Comparison of ENCODE assay signal across 19 mouse cellular contexts in genomic region chr2:37529397-37529796, GRCm38 (mm10). TPM values are rescaled to one million over a fixed set of nuclear protein-coding genes. Genes with fewer than 3 reads are reported as not detected.
DNase-seq lines count a peak whose midpoint lies in the region; ATAC-seq and TF ChIP-seq lines count a peak whose summit lies in the region.
"Had no signal": no experiment of that assay in that cellular context is flagged by ENCODE, and none has a peak within 500 bp of the region (broad histone marks: within the 10 kb centered on the region; RNA-seq: fewer than 3 reads in every experiment).

No protein-coding gene starts in this region.

- 95% methylated on average over 2 of the region's 2 CpGs for WGBS in heart, postnatal 0 days
- WGBS in liver, embryonic 12.5 days (ENCODE audit: insufficient replicate concordance), result 82% methylated on average over 2 of the region's 2 CpGs
- 91% methylated on average over 2 of the region's 2 CpGs for WGBS in liver, postnatal 0 days (ENCODE audit: insufficient replicate concordance)
- WGBS in intestine, postnatal 0 days, result 94% methylated on average over 2 of the region's 2 CpGs

- DNase-seq in heart, postnatal 0 days (ENCODE audit: low spot score), result no peak
- DNase-seq in heart, adult 18-20 months, result no peak
- no peak for DNase-seq in liver, postnatal 0 days
- DNase-seq in gastrocnemius, adult 8-10 months (ENCODE audit: low spot score in 2 of 2), result no peak
- no peak for DNase-seq in right cerebral cortex, postnatal 36 days (ENCODE audit: low spot score in 2 of 2)
- DNase-seq: adrenal gland, postnatal 14 days; cerebellum, adult 18-20 months; cerebellum, adult 9-11 months; gastrocnemius, postnatal 25 days; heart, adult 11 months; heart, postnatal 36 days had no signal

- no peaks in the 10 kb centered on the region for H3K27me3 ChIP-seq in heart, postnatal 0 days (ENCODE audit: control insufficient read depth, insufficient read depth, low read length)
- no peaks in the 10 kb centered on the region for H3K27me3 ChIP-seq in liver, embryonic 12.5 days (replicated peaks)
- H3K27me3 ChIP-seq in liver, postnatal 0 days (ENCODE audit: insufficient read depth, low read length), result no peaks in the 10 kb centered on the region
- H3K27me3 ChIP-seq in intestine, postnatal 0 days (replicated peaks; ENCODE audit: control insufficient read depth, insufficient read depth, low read length), result no peaks in the 10 kb centered on the region
- H3K27me3 ChIP-seq: forebrain, embryonic 15.5 days; heart, embryonic 12.5 days; hindbrain, embryonic 15.5 days had no signal

- H3K27ac ChIP-seq in heart, postnatal 0 days (ENCODE audit: low read depth), result peak overlapping the region; percentile 11; the same call in 1 of the 2 replicates
- H3K27ac ChIP-seq in liver, embryonic 12.5 days, result no peak overlapping the region
- H3K27ac ChIP-seq in liver, postnatal 0 days (ENCODE audit: low read depth), result no peak overlapping the region
- no peak overlapping the region for H3K27ac ChIP-seq in intestine, postnatal 0 days (ENCODE audit: low read depth, low read length)
- H3K27ac ChIP-seq: embryonic facial prominence, embryonic 10.5 days; forebrain, embryonic 15.5 days; hindbrain, embryonic 15.5 days had no signal

- H3K36me3 ChIP-seq in heart, postnatal 0 days (replicated peaks; ENCODE audit: control insufficient read depth, insufficient read depth, low read length), result peaks cover 11% of the 10 kb centered on the region
- H3K36me3 ChIP-seq in liver, embryonic 12.5 days, result peaks cover 10% of the 10 kb centered on the region; the same call in 1 of the 2 replicates
- H3K36me3 ChIP-seq in liver, postnatal 0 days (replicated peaks; ENCODE audit: insufficient read depth, low read length), result peaks cover 4% of the 10 kb centered on the region; the same call in 1 of the 2 replicates
- peaks cover 6% of the 10 kb centered on the region for H3K36me3 ChIP-seq in intestine, postnatal 0 days (ENCODE audit: control insufficient read depth, insufficient read depth)

- ATAC-seq in heart, postnatal 0 days (ENCODE audit: insufficient read depth, low read depth), result no peak
- peak; percentile 77 for ATAC-seq in liver, embryonic 12.5 days
- no peak for ATAC-seq in liver, postnatal 0 days
- peak; percentile 31; the same call in 1 of the 2 replicates for ATAC-seq in intestine, postnatal 0 days
- ATAC-seq in megakaryocyte-erythroid progenitor cell, adult 5-6 weeks (replicated peaks; ENCODE audit: low FRiP score, low TSS enrichment, poor library complexity, severe bottlenecking), result 0 out of 2 replicates have a peak, but pooled peaks have one; percentile 47
- ATAC-seq: forebrain, embryonic 15.5 days; inflammation-experienced regulatory T-cells, adult 6 months had no signal

- no peak overlapping the region for H3K9ac ChIP-seq in heart, postnatal 0 days (replicated peaks; ENCODE audit: low read depth, low read length)
- H3K9ac ChIP-seq in liver, embryonic 12.5 days, result no peak overlapping the region
- H3K9ac ChIP-seq in liver, postnatal 0 days (replicated peaks), result no peak overlapping the region
- H3K9ac ChIP-seq in intestine, postnatal 0 days (ENCODE audit: low read depth, low read length), result no peak overlapping the region
- H3K9ac ChIP-seq: forebrain, embryonic 15.5 days; heart, embryonic 12.5 days; hindbrain, embryonic 15.5 days had no signal

- H3K9me3 ChIP-seq in heart, postnatal 0 days (replicated peaks; ENCODE audit: control insufficient read depth, low read length), result no peaks in the 10 kb centered on the region
- H3K9me3 ChIP-seq in liver, embryonic 12.5 days (replicated peaks), result no peaks in the 10 kb centered on the region
- H3K9me3 ChIP-seq in liver, postnatal 0 days (ENCODE audit: low read length), result no peaks in the 10 kb centered on the region
- H3K9me3 ChIP-seq in intestine, postnatal 0 days (ENCODE audit: control insufficient read depth), result no peaks in the 10 kb centered on the region
- H3K9me3 ChIP-seq: embryonic facial prominence, embryonic 10.5 days; forebrain, embryonic 15.5 days; heart, embryonic 12.5 days; hindbrain, embryonic 15.5 days had no signal

- H3K4me3 ChIP-seq in heart, postnatal 0 days (ENCODE audit: low read depth, low read length), result no peak overlapping the region
- H3K4me3 ChIP-seq in liver, embryonic 12.5 days, result no peak overlapping the region
- H3K4me3 ChIP-seq in liver, postnatal 0 days (ENCODE audit: low read depth, low read length), result no peak overlapping the region
- no peak overlapping the region for H3K4me3 ChIP-seq in intestine, postnatal 0 days (ENCODE audit: low read depth, low read length)
- H3K4me3 ChIP-seq: embryonic facial prominence, embryonic 10.5 days; forebrain, embryonic 15.5 days; heart, embryonic 12.5 days; hindbrain, embryonic 15.5 days had no signal

- no peak overlapping the region for H3K4me2 ChIP-seq in heart, postnatal 0 days (ENCODE audit: low read depth, low read length)
- H3K4me2 ChIP-seq in liver, embryonic 12.5 days, result no peak overlapping the region
- no peak overlapping the region for H3K4me2 ChIP-seq in liver, postnatal 0 days (ENCODE audit: low read depth, low read length)
- H3K4me2 ChIP-seq in intestine, postnatal 0 days (replicated peaks; ENCODE audit: low read depth), result no peak overlapping the region
- H3K4me2 ChIP-seq: forebrain, embryonic 15.5 days; heart, embryonic 12.5 days; hindbrain, embryonic 15.5 days had no signal

- peaks cover 13% of the 10 kb centered on the region for H3K4me1 ChIP-seq in heart, postnatal 0 days (ENCODE audit: control insufficient read depth, insufficient read depth)
- H3K4me1 ChIP-seq in liver, embryonic 12.5 days, result peaks cover 38% of the 10 kb centered on the region
- H3K4me1 ChIP-seq in liver, postnatal 0 days (ENCODE audit: insufficient read depth), result no peaks in the 10 kb centered on the region
- peaks cover 5% of the 10 kb centered on the region; the same call in 1 of the 2 replicates for H3K4me1 ChIP-seq in intestine, postnatal 0 days (replicated peaks; ENCODE audit: control insufficient read depth, insufficient read depth, low read length)
- H3K4me1 ChIP-seq: embryonic facial prominence, embryonic 10.5 days; forebrain, embryonic 15.5 days; hindbrain, embryonic 15.5 days had no signal

- no peak for TF ChIP-seq CTCF in heart, postnatal 0 days (IDR thresholded peaks at IDR 0.05; ENCODE audit: low read depth)
- no peak for TF ChIP-seq CTCF in liver, postnatal 0 days (IDR thresholded peaks at IDR 0.05; ENCODE audit: low read depth)
- no peak for TF ChIP-seq CTCF in intestine, postnatal 0 days (IDR thresholded peaks at IDR 0.05; ENCODE audit: low read depth)

- no peak for TF ChIP-seq EP300 in heart, postnatal 0 days (IDR thresholded peaks at IDR 0.05; ENCODE audit: low read depth)
- TF ChIP-seq EP300 in liver, postnatal 0 days (IDR thresholded peaks at IDR 0.05; ENCODE audit: low read depth), result no peak

RNA-seq across cellular contexts. Expression of gene Gpr21, which starts 13.3 kb away (rescaled TPM):
- 0.89 and 2.6 TPM in 2 replicates for total RNA-seq in heart, postnatal 0 days (2014; rRNA removed; ENCODE audit: low replicate concordance)
- 0.40 and 0.58 TPM in 2 replicates for polyA plus RNA-seq in heart, postnatal 0 days (2015; fragmentation: Nextera tagmentation; extraction: Ambion mirVana)
- total RNA-seq in heart, adult 18-20 months (2021), result under 1 TPM; 0.30 to 0.98 TPM
- 0.26 and 0.28 TPM in 2 replicates for polyA plus RNA-seq in liver, embryonic 12.5 days (2016; fragmentation: Nextera tagmentation; extraction: Ambion mirVana)
- 0.08 and 0.09 TPM in 2 replicates for polyA plus RNA-seq in liver, postnatal 0 days (2015; fragmentation: Nextera tagmentation; extraction: Ambion mirVana)
- 0.29 and 0.39 TPM in 2 replicates for polyA plus RNA-seq in intestine, postnatal 0 days (2015; fragmentation: Nextera tagmentation; extraction: Ambion mirVana)
- 2.0 and 3.3 TPM in 2 replicates for total RNA-seq in megakaryocyte-erythroid progenitor cell, adult 5-6 weeks (2014; fragmentation: Nextera tagmentation)
- 0.42 and 3.4 TPM in 2 replicates for total RNA-seq in megakaryocyte-erythroid progenitor cell, adult 5-6 weeks (2017)
- total RNA-seq in gastrocnemius, adult 8-10 months (2022), result 1 to 10 TPM in 1 of 4 experiments, under 1 TPM in 3; 0.31 to 1.6 (median 0.40) TPM

Comparison
In these comparisons a context has a peak if more than half of its experiments do, and no peak if none do; other contexts are left out.
1. ATAC-seq: peak in liver, embryonic 12.5 days (single experiment), intestine, postnatal 0 days (single experiment) and megakaryocyte-erythroid progenitor cell, adult 5-6 weeks (single experiment); none in heart, postnatal 0 days (single experiment) and liver, postnatal 0 days (single experiment).